Mouse (Mus musculus) limb, embryonic 12.5 days (tissue): ENCODE measurements around the gene Cadps2. TPM values are rescaled to one million over a fixed set of nuclear protein-coding genes. Genes with fewer than 3 reads are reported as not detected.

Experiments
- ATAC-seq: fragments of 200-750 bp; cut with Nextera tagmentation; 2 replicates; pipeline ENCODE4 v1.8.0; 2017; ENCODE audit warnings: low read depth, moderate TSS enrichment; ENCODE audit not compliant: insufficient number of reproducible peaks, insufficient read depth, low FRiP score, low TSS enrichment
- H3K27ac ChIP-seq: fragments of 300-500 bp; sonication (generic); 2 replicates; pipeline ENCODE4 v1.5.1; 2016; ENCODE audit warnings: mild to moderate bottlenecking, moderate library complexity
- H3K27me3 ChIP-seq: fragments of 300-500 bp; sonication (generic); 2 replicates; pipeline ENCODE4 v1.6.1; 2016; ENCODE audit warnings: mild to moderate bottlenecking, moderate library complexity
- H3K36me3 ChIP-seq: fragments of 300-500 bp; sonication (generic); 2 replicates; pipeline ENCODE4 v1.6.1; 2016; ENCODE audit warnings: mild to moderate bottlenecking, moderate library complexity
- H3K4me1 ChIP-seq: fragments of 300-500 bp; sonication (generic); replicated peaks from 2 replicates; pipeline ENCODE4 v1.6.1; 2016
- H3K4me2 ChIP-seq: fragments of 300-500 bp; sonication (generic); 2 replicates; pipeline ENCODE4 v1.6.1; 2016; ENCODE audit warnings: mild to moderate bottlenecking, moderate library complexity
- H3K4me3 ChIP-seq: fragments of 300-500 bp; sonication (generic); replicated peaks from 2 replicates; pipeline ENCODE4 v1.5.1; 2016; ENCODE audit warnings: mild to moderate bottlenecking
- H3K9ac ChIP-seq: fragments of 300-500 bp; sonication (generic); replicated peaks from 2 replicates; pipeline ENCODE4 v1.6.1; 2016; ENCODE audit warnings: mild to moderate bottlenecking, moderate library complexity
- H3K9me3 ChIP-seq: fragments of 300-500 bp; sonication (generic); 2 replicates; pipeline ENCODE4 v1.6.1; 2016; ENCODE audit warnings: mild to moderate bottlenecking, moderate library complexity
- WGBS: fragments of 180-500 bp; shearing (Covaris S2); methylation state at CpG from one replicate; pipeline ENCODE4 v1.1.7; 2016; 5-methylcytosine and 5-hydroxymethylcytosine counted together
- polyA plus RNA-seq: library from polyadenylated mRNA; unstranded; fragments of >200 nt; fragmentation: Nextera tagmentation; extraction: Ambion mirVana; gene quantifications from 2 replicates; pipeline ENCODE4 v1.2.1, GENCODE M21; 2016

Gene Cadps2
- polyA plus RNA-seq, 1 experiment from 2014 or later: 4.8 TPM

DNA sequence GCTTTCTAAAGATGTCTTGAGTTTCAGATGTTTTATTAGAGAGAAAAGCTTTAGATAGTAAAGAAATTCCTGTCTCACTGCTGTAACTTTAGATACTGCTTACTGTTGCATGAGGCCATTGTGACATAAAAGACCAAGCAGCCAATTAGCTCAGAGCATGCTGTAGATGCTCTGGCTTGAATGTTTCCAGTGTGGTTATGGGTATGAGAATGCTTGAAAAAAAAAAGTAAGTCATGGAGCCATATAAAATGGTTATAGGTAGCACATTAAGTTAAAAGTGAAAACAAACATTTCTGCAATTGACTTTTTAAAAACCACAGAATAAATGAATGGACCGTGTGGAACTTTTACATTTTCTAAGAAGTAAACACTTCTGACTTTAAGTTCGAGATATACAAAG lies 189.0 kb downstream of the Cadps2 start, which contains the start of gene Rnf133:
Rnf133 (minus strand) TSS at position 101 of the 400 bp plus-strand sequence.
- Histone ChIP-seq H3K4me3 (no peak within 1 kb of the TSS), H3K4me2 (no peak within 1 kb of the TSS), H3K9me3 (no peaks in the 10 kb centered on the region), H3K4me1 (no peaks in the 10 kb centered on the region), H3K27ac (no peak within 1 kb of the TSS), H3K27me3 (no peaks in the 10 kb centered on the region), H3K36me3 (no peaks in the 10 kb centered on the region), H3K9ac (no peak within 1 kb of the TSS)
- 88% methylated on average over 2 of the region's 2 CpGs for WGBS
- ATAC-seq: no peak

DNA sequence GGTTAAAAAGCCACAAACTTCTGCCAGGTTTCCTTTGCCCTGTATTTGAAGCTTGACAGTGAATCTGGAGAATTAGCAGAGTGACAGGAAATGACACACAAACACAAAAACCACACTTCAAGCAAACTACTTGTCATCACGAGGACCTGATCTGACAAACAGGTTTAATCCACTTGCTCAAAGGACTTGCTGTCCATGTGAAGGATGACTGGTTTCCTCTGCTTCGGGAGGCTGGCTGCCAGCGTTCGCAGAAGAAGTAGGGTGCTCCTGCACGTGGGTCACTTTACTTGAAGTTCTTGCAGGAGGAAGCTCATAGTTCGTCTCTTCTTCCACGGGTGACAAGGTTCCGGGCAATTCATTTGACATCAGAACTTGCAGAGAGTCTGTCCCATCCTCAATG lies 190.5 kb downstream of the Cadps2 start:
- no peak overlapping the region for H3K4me2 ChIP-seq
- H3K36me3 ChIP-seq: no peaks in the 10 kb centered on the region
- no peak for ATAC-seq
- H3K4me1 ChIP-seq: no peaks in the 10 kb centered on the region
- WGBS: 82% methylated on average over 8 of the region's 8 CpGs
- no peak overlapping the region for H3K4me3 ChIP-seq
- no peaks in the 10 kb centered on the region for H3K9me3 ChIP-seq
- no peak overlapping the region for H3K27ac ChIP-seq
- H3K27me3 ChIP-seq: no peaks in the 10 kb centered on the region
- no peak overlapping the region for H3K9ac ChIP-seq

DNA sequence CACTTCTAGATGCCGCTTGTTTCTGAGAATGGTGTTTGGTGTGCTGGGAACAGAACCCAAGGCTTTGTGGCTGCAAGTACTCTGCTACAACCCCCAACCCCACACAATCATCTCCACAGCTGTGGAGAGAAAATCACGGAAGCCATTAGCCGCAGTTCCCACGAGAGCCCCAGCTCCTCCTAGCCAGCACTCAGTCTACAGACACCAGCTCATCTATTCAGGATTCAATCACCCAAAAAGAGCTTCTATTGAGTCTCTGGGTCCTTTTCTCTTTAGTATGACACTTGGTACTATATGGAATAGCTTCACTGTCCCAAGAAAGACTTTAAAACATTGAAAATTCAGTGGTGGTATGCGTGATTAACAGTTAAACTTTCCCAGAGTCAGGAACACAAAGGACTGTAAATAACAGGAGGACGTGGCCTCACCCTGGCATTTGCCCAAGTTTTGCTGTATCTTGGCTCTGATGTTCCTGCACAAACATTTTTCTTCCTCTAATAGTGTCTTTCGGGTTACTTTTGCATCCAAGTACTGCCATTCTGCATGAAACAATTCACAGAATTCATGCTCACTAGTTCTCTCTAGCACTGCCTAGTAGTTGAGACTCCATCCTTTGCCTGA lies 191.5 kb downstream of the Cadps2 start:
- Histone ChIP-seq H3K4me1 (no peaks in the 10 kb centered on the region), H3K4me2 (no peak overlapping the region), H3K9ac (no peak overlapping the region), H3K27me3 (no peaks in the 10 kb centered on the region), H3K9me3 (no peaks in the 10 kb centered on the region), H3K36me3 (no peaks in the 10 kb centered on the region), H3K4me3 (no peak overlapping the region), H3K27ac (no peak overlapping the region)
- no peak for ATAC-seq
- 87% methylated on average over 7 of the region's 7 CpGs for WGBS

DNA sequence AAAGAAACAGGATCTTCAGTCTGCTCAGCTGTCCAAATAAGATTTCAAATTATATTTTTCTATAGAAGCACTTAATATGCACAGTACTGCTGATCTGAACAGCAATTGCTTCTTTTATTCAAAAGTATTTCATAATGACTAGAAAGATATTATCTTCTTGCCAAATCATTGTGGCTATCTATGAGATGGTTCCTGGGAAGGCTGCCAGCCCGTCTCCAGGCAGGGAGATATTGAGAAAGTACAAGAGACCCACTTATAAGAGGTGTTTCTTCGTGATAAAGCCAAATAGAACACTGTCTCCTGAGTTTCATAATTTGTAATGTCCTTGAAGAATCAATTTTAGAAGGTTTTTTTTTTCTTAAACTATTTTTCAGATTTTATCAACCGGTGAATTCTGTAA lies 202.1 kb downstream of the Cadps2 start:
- no peak overlapping the region for H3K9ac ChIP-seq
- H3K27ac ChIP-seq: no peak overlapping the region
- no peaks in the 10 kb centered on the region for H3K36me3 ChIP-seq
- no peak overlapping the region for H3K4me2 ChIP-seq
- H3K9me3 ChIP-seq: no peaks in the 10 kb centered on the region
- no peak overlapping the region for H3K4me3 ChIP-seq
- H3K27me3 ChIP-seq: no peaks in the 10 kb centered on the region
- ATAC-seq: no peak
- 78% methylated on average over 3 of the region's 3 CpGs for WGBS
- no peaks in the 10 kb centered on the region for H3K4me1 ChIP-seq

DNA sequence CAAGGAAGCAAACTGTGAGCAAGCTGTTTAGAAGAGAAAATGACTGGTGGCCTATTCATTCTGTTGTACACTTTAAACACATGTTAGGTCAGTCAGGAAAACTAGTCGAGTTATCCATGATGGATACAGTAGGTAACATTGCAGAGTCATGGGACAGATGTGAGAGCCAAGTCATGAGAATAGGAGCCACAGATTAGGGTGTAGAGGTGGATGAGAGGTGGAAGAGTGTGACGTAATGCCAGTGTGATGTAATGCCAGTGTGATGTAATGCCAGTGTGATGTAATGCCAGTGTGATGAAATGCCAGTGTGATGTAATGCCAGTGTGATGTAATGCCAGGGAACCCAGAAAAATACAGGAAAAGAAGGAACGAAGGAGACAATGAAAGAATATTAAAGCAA lies 204.0 kb downstream of the Cadps2 start:
- Histone ChIP-seq H3K27me3 (no peaks in the 10 kb centered on the region), H3K9me3 (no peaks in the 10 kb centered on the region), H3K4me1 (no peaks in the 10 kb centered on the region), H3K27ac (no peak overlapping the region), H3K36me3 (no peaks in the 10 kb centered on the region), H3K4me3 (no peak overlapping the region), H3K4me2 (no peak overlapping the region), H3K9ac (no peak overlapping the region)
- 84% methylated on average over 3 of the region's 3 CpGs for WGBS
- ATAC-seq: no peak

DNA sequence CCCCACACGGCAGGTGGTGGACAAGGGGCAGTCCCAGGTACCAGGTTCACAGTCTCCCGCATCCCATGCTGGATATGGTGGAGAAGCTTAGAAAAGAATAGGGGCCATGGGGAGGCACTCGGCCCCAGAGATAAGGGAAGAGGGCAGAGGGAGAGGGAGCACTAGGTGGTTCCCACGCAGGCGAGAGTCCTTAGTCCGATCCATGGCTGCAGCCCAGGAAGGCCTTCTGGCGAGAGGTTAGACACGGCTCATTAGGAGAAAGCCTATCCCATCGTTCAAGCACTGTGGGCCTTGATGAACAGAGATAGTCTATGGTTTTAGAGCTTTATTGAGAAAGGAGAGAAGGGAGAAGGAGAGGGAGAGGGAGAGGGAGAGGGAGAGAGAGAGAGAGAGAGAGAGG lies 205.2 kb downstream of the Cadps2 start:
- no peak overlapping the region for H3K4me2 ChIP-seq
- H3K9ac ChIP-seq: no peak overlapping the region
- no peaks in the 10 kb centered on the region for H3K27me3 ChIP-seq
- H3K4me1 ChIP-seq: no peaks in the 10 kb centered on the region
- H3K27ac ChIP-seq: no peak overlapping the region
- no peak overlapping the region for H3K4me3 ChIP-seq
- no peak for ATAC-seq
- WGBS: 87% methylated on average over 9 of the region's 9 CpGs
- no peaks in the 10 kb centered on the region for H3K9me3 ChIP-seq
- H3K36me3 ChIP-seq: no peaks in the 10 kb centered on the region

DNA sequence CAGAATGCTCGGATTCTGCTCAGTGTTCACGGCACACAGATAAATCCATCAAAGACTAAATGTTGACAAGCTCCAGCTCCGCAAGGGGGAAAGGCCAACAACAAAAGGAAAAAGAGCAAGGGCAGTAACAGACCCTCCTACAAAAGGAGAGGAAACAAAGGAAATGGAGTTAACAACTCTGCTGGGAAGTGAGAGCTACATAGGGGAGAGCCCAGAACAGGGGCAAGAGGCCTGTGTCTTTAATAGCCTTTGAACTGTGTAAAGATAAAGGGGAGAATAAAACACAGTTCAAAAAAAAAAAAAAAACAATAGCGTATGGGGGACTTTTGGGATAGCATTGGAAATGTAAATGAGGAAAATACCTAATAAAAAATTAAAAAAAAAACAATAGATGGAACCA lies 208.8 kb downstream of the Cadps2 start:
- no peak for ATAC-seq

DNA sequence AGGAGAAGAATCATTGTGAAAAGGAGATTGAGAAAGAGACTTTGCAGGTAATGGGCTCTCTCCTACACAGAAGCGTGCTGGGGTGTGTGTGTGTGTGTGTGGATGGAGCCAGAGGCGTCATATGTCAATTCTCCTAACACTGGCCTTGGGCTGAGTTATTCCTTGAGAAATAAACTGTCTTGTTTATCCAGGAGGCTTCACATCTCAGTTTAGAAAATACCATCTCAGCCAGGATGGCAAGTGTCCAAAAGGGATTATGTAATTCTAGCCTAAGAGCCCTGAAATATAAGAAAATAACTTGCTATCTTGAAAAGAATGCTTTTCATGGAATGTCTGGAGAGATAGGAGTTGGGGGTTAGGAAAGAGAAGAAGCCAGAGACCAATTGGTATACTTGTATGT lies 264.1 kb downstream of the Cadps2 start:
- Histone ChIP-seq H3K9me3 (no peaks in the 10 kb centered on the region), H3K27ac (no peak overlapping the region), H3K36me3 (no peaks in the 10 kb centered on the region), H3K27me3 (no peaks in the 10 kb centered on the region), H3K4me3 (no peak overlapping the region), H3K4me1 (no peaks in the 10 kb centered on the region), H3K4me2 (no peak overlapping the region), H3K9ac (no peak overlapping the region)
- 85% methylated on average over 2 of the region's 2 CpGs for WGBS
- ATAC-seq: no peak

More for the DNA sequence above, 208.8 kb downstream of the Cadps2 start:
- no peak overlapping the region for H3K4me2 ChIP-seq
- no peaks in the 10 kb centered on the region for H3K27me3 ChIP-seq
- no peak overlapping the region for H3K9ac ChIP-seq
- no peaks in the 10 kb centered on the region for H3K36me3 ChIP-seq
- no peak overlapping the region for H3K4me3 ChIP-seq
- no peaks in the 10 kb centered on the region for H3K4me1 ChIP-seq
- H3K27ac ChIP-seq: no peak overlapping the region
- H3K9me3 ChIP-seq: no peaks in the 10 kb centered on the region
- WGBS: 53% methylated on average over 4 of the region's 4 CpGs

DNA sequence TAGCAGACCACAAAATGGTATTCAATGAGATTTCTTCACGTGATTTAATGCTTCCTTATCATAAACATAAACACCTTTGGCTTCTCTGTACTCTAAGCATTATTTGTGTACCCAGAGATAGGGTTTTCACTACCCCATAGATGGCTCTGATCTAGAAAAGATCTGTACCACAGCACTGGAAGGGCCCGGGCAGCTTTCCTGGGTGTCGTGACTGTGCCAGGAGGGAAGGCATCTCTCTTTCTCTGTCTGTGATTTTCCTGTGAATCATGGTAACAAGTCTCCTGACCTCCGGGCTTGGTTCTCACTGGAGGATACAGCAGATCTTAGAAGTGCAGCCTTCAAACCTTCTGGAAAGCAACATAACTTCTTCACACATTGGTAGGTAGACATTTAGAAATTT lies 265.5 kb downstream of the Cadps2 start:
- H3K27me3 ChIP-seq: no peaks in the 10 kb centered on the region
- WGBS: 86% methylated on average over 4 of the region's 4 CpGs

DNA sequence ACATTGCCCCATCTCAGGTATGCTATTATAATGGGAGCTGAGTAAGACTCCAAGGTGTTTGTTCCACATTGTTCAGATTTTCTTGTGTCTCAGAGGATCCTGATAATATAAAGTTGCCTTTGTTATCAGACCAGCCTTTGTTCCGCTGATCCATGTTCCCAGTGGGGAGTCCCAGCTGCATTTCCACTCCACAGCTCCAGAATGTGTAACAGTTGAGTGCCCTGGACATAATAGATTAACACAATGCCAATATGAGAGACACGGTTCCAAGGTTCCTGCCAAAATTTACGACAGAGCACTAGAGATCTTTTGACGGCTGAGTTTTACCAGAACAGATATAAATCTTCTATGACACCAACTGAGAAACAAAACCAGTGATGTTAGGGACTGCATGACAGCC lies 266.8 kb downstream of the Cadps2 start:
- Histone ChIP-seq H3K9ac (no peak overlapping the region), H3K4me3 (no peak overlapping the region), H3K9me3 (no peaks in the 10 kb centered on the region), H3K4me2 (no peak overlapping the region), H3K4me1 (no peaks in the 10 kb centered on the region), H3K27ac (no peak overlapping the region), H3K36me3 (no peaks in the 10 kb centered on the region), H3K27me3 (no peaks in the 10 kb centered on the region)
- WGBS: 71% methylated on average over 4 of the region's 4 CpGs
- no peak for ATAC-seq

More for the DNA sequence above, 265.5 kb downstream of the Cadps2 start:
- Histone ChIP-seq H3K27ac (no peak overlapping the region), H3K4me1 (no peaks in the 10 kb centered on the region), H3K4me2 (no peak overlapping the region), H3K4me3 (no peak overlapping the region), H3K36me3 (no peaks in the 10 kb centered on the region), H3K9ac (no peak overlapping the region), H3K9me3 (no peaks in the 10 kb centered on the region)
- ATAC-seq: no peak

DNA sequence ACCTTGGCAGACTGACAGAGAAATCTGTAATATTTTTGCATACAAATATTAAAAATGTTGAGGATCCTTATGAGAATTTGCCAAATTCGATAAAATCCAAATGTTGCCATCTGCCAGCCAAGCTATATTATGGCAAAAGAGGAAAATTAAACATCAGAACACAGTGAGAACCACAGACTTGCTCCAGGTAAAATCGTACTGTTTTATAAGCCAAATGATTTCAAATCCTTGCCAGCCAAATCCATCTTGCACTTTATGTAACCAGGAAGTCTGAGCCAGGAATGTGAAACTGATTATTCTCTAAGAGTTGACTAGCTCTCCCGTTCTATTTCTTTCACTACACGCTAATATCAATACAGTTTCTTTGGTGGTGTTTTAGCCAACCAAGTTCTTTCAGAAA lies 269.5 kb downstream of the Cadps2 start:
- H3K36me3 ChIP-seq: no peaks in the 10 kb centered on the region
- no peak overlapping the region for H3K27ac ChIP-seq
- H3K4me2 ChIP-seq: no peak overlapping the region
- no peak overlapping the region for H3K4me3 ChIP-seq
- H3K9ac ChIP-seq: no peak overlapping the region
- no peaks in the 10 kb centered on the region for H3K9me3 ChIP-seq
- no peak for ATAC-seq
- H3K27me3 ChIP-seq: no peaks in the 10 kb centered on the region
- no peaks in the 10 kb centered on the region for H3K4me1 ChIP-seq
- WGBS: 87% methylated on average over 4 of the region's 4 CpGs

DNA sequence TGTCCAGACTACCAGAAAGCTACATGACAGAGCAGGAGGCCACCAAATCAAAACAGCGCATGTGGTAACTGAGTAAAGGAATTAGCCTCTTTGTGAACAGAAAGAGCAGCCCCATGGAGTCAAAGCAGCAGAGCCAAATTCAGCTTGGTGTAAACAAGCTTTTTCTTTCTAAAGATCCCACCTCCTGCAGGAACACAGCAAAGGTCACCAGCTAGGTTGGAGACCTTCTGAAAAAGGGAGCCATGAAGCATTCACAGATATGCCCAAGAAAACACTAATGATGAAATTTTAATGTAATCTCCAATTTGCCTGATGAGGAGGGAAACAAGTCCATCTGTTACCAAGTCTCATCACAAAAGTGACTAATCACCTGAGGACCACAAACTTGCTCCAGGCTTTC lies 270.5 kb downstream of the Cadps2 start:
- no peaks in the 10 kb centered on the region for H3K27me3 ChIP-seq
- no peak overlapping the region for H3K4me3 ChIP-seq
- H3K4me1 ChIP-seq: no peaks in the 10 kb centered on the region
- no peak for ATAC-seq
- WGBS: 83% methylated on average over 1 of the region's 1 CpGs
- H3K9ac ChIP-seq: no peak overlapping the region
- H3K27ac ChIP-seq: no peak overlapping the region
- no peak overlapping the region for H3K4me2 ChIP-seq
- no peaks in the 10 kb centered on the region for H3K9me3 ChIP-seq
- no peaks in the 10 kb centered on the region for H3K36me3 ChIP-seq
